Mouse (Mus musculus) forebrain, embryonic 13.5 days (tissue): ENCODE data around the gene Ppp1r12a. TPM values are rescaled to one million over a fixed set of nuclear protein-coding genes. Genes with fewer than 3 reads are reported as not detected.
"Not testable (repeated sequence)": the region's sequence is repeated elsewhere in the genome, so short reads cannot be mapped to it uniquely, and the experiment has no call there.

Experiments
- ATAC-seq: fragments of 200-750 bp; cut with Nextera tagmentation; 2 replicates; pipeline ENCODE4 v1.8.0; 2017
- H3K27ac ChIP-seq: fragments of 300-500 bp; sonication (generic); 2 replicates; pipeline ENCODE4 v1.5.1; 2015; ENCODE audit warnings: inconsistent platforms, mild to moderate bottlenecking, moderate library complexity
- H3K27me3 ChIP-seq: fragments of 300-500 bp; sonication (generic); 2 replicates; pipeline ENCODE4 v1.6.1; 2015; ENCODE audit warnings: mild to moderate bottlenecking, inconsistent platforms
- H3K36me3 ChIP-seq: fragments of 300-500 bp; sonication (generic); 2 replicates; pipeline ENCODE4 v1.6.1; 2015; ENCODE audit warnings: mild to moderate bottlenecking, inconsistent platforms; ENCODE audit not compliant: poor library complexity, severe bottlenecking
- H3K4me1 ChIP-seq: fragments of 300-500 bp; sonication (generic); 2 replicates; pipeline ENCODE4 v1.6.1; 2015; ENCODE audit warnings: inconsistent platforms
- H3K4me2 ChIP-seq: fragments of 300-500 bp; sonication (generic); 2 replicates; pipeline ENCODE4 v1.6.1; 2015; ENCODE audit warnings: inconsistent platforms, mild to moderate bottlenecking, moderate library complexity
- H3K4me3 ChIP-seq: fragments of 300-500 bp; sonication (generic); 2 replicates; pipeline ENCODE4 v1.5.1; 2015; ENCODE audit warnings: mild to moderate bottlenecking, inconsistent platforms
- H3K9ac ChIP-seq: fragments of 300-500 bp; sonication (generic); 2 replicates; pipeline ENCODE4 v1.6.1; 2015; ENCODE audit warnings: mild to moderate bottlenecking, inconsistent platforms
- H3K9me3 ChIP-seq: fragments of 300-500 bp; sonication (generic); replicated peaks from 2 replicates; pipeline ENCODE4 v1.6.1; 2016; ENCODE audit warnings: inconsistent platforms
- WGBS: fragments of 180-500 bp; shearing (Covaris S2); methylation state at CpG from one replicate; pipeline ENCODE4 v1.1.7; 2015; 5-methylcytosine and 5-hydroxymethylcytosine counted together
- polyA plus RNA-seq: library from polyadenylated mRNA; unstranded; fragments of >200 nt; fragmentation: Nextera tagmentation; extraction: Ambion mirVana; gene quantifications from 2 replicates; pipeline ENCODE4 v1.2.1, GENCODE M21; 2015

The Ppp1r12a gene
- polyA plus RNA-seq, 1 experiment from 2014 or later, result 75.8 TPM

DNA sequence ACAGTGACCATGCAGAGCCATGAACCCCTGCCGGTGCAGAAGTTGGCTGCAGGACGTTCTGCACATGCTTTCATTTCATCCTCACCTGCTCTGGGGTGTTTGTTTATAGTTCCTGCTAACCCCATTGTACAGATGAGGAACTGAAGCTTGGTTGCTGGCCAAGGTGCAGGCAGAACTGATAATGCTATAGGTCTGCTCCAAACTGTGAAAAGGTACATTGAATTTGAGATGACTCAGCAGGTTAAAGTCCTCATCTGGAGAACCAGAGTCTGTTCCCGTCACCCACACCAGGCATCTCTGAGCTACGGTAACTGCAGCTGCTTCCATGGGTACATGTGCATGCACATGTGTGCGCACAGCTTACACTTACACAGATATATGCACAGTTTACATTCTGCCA is 62.4 kb downstream of the Ppp1r12a start:
- Histone ChIP-seq H3K36me3 (peaks cover 15% of the 10 kb centered on the region; the same call in 1 of the 2 replicates), H3K9ac (no peak overlapping the region), H3K4me2 (no peak overlapping the region), H3K4me1 (no peaks in the 10 kb centered on the region), H3K9me3 (no peaks in the 10 kb centered on the region), H3K4me3 (no peak overlapping the region), H3K27ac (no peak overlapping the region), H3K27me3 (no peaks in the 10 kb centered on the region)
- WGBS, result 96% methylated on average over 5 of the region's 5 CpGs
- no peak for ATAC-seq

DNA sequence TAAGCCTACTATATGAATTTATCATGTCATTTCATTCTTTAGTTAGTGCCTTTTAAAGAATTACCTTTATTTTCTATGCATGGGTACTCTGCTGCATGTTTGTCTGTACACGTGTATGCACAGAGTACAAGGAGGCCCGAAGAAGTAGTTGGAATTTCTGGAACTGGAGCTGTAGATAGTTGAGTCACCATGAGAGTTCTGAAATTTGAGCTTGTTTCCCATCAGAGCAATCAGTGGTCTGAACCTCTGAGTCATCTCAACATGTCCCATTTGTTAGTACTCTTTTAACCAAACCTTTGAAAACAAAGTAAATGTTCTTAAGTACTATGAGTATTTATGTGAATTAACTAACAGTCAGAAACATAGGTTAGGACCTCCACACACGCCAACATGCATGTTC is 75.1 kb downstream of the Ppp1r12a start:
- ATAC-seq, result no peak
- Histone ChIP-seq H3K9me3 (no peaks in the 10 kb centered on the region), H3K9ac (no peak overlapping the region), H3K27ac (no peak overlapping the region), H3K36me3 (peaks cover 29% of the 10 kb centered on the region), H3K4me2 (no peak overlapping the region), H3K27me3 (no peaks in the 10 kb centered on the region), H3K4me3 (no peak overlapping the region), H3K4me1 (no peaks in the 10 kb centered on the region)
- 95% methylated on average over 3 of the region's 3 CpGs for WGBS

DNA sequence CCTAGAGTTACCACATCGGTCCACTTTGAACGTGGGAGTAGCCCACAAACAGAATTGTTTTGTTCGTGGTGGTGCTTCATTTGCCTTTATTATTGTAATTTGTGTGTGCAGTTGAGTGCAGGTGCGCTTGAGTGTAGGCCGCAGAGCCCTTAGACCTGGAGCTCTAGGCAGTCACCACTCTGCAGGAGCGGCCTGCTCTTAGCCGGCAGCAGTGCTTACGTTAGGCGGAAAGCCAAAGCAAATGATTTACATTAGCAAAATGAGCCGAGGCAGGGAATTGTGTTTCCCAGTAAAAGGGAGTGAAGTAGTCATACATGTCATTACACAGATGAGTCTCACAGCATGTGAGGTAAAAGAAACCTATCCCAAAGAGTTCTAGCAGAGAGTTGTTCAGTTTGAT is 77.1 kb downstream of the Ppp1r12a start:
- H3K4me3 ChIP-seq, result no peak overlapping the region
- H3K9me3 ChIP-seq, result no peaks in the 10 kb centered on the region
- H3K27me3 ChIP-seq, result no peaks in the 10 kb centered on the region
- no peak overlapping the region for H3K4me2 ChIP-seq
- WGBS, result 75% methylated on average over 10 of the region's 10 CpGs
- H3K36me3 ChIP-seq, result peaks cover 30% of the 10 kb centered on the region
- no peaks in the 10 kb centered on the region for H3K4me1 ChIP-seq
- no peak overlapping the region; the same call in 1 of the 2 replicates for H3K27ac ChIP-seq
- peak; percentile 62; the same call in 1 of the 2 replicates for ATAC-seq
- no peak overlapping the region for H3K9ac ChIP-seq

DNA sequence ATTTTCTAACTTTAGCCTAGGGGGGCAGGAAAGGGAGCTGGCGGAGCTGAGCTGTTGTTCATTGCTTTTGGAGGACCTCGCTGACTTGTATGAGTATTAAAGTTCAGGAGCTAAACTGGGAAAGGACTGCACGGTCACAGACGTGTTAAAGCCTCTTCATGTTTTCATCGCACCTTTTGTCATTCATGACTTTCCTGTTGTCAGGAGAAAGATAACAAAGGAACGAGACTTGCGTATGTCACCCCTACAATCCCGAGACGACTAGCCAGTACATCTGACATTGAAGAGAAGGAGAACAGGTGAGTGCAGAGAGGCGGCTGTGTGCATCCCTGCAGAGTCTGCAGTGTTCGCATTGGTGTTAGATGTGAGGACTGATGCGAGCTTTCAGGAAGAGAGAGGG is 88.7 kb downstream of the Ppp1r12a start:
- WGBS, result 84% methylated on average over 12 of the region's 12 CpGs
- no peak for ATAC-seq

DNA sequence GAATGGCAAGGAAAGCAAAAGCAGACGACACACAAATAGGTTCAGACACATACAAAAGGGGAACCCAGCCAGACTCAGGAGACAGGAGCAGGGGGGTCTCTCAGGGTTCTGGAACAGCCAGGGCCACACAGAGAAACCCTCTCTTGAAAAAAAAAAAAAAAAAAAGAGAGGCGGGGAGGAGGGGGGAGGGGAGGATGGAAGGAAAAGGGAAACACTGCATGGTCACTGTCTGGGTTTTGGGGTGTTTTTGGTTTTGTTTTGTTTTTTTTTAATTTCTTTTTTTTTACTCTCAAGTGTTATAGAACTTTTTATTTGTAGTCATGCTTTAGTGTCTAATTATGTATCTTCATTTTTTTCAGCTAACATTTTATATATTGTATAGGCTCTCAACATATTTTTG is 89.2 kb downstream of the Ppp1r12a start:
- WGBS, result 61% methylated on average over 1 of the region's 2 CpGs
- Histone ChIP-seq H3K27ac (no peak overlapping the region), H3K9ac (no peak overlapping the region), H3K4me1 (no peaks in the 10 kb centered on the region), H3K27me3 (no peaks in the 10 kb centered on the region), H3K9me3 (no peaks in the 10 kb centered on the region), H3K4me3 (no peak overlapping the region), H3K36me3 (peaks cover 41% of the 10 kb centered on the region), H3K4me2 (no peak overlapping the region)
- ATAC-seq, result no peak

More for the DNA sequence above, 88.7 kb downstream of the Ppp1r12a start:
- no peak overlapping the region for H3K9ac ChIP-seq
- H3K27ac ChIP-seq, result no peak overlapping the region
- H3K36me3 ChIP-seq, result peaks cover 36% of the 10 kb centered on the region
- no peak overlapping the region for H3K4me3 ChIP-seq
- no peaks in the 10 kb centered on the region for H3K9me3 ChIP-seq
- no peak overlapping the region for H3K4me2 ChIP-seq
- H3K27me3 ChIP-seq, result no peaks in the 10 kb centered on the region
- H3K4me1 ChIP-seq, result no peaks in the 10 kb centered on the region

DNA sequence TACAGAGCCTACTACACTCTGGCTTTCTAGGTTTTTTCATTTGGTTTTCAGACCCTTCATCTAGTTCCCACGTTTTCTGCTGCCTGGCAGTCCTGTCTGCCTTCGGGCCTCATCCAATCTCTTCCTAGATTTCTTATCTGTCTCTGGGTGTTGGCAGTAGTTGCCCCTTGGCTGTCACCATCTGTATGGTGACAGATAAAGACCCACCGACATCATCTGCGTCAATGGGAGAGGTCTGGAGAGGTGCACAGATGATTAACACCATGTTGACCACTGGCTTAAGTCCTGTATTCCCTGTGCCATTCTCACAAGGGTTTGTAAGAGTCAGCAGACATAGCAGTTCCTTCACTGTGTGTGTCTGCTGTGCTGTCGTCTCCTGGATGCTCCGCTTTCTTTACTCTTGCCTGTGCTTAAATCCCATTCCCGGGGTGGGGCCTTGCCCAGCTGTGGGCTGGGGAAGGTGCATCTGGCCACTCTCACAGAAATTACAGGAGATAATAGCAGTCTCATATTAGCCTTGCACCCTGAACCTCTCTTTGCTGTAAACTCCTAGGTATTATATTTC is 93.9 kb downstream of the Ppp1r12a start:
- Histone ChIP-seq H3K36me3 (peaks cover 39% of the 10 kb centered on the region), H3K27me3 (no peaks in the 10 kb centered on the region), H3K27ac (no peak overlapping the region), H3K9me3 (no peaks in the 10 kb centered on the region), H3K4me2 (no peak overlapping the region), H3K4me3 (no peak overlapping the region), H3K4me1 (0 out of 2 replicates have a peak, but pooled peaks cover 1% of the 10 kb centered on the region), H3K9ac (no peak overlapping the region)
- no peak for ATAC-seq
- 94% methylated on average over 7 of the region's 7 CpGs for WGBS

DNA sequence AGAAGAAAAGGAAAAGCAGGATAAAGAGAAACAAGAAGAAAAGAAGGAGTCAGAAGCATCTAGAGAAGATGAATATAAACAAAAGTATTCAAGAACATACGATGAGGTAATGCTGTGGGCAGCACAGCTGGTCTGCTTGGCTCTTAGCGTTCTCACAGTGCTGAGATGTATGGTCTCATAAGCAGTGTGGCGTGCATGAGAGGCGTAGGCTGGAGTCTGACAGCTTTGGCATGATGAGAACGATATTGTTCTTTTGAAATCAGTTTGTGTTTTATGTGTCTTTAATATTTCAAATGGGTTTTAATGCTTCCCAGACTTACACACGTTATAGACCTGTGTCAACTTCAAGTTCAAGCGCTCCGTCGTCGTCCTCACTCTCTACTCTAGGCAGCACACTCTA is 98.9 kb downstream of the Ppp1r12a start:
- ATAC-seq, result no peak
- 78% methylated on average over 10 of the region's 10 CpGs for WGBS
- H3K27ac ChIP-seq, result no peak overlapping the region
- no peaks in the 10 kb centered on the region for H3K9me3 ChIP-seq
- 0 out of 2 replicates have a peak, but pooled peaks cover 5% of the 10 kb centered on the region for H3K4me1 ChIP-seq
- H3K27me3 ChIP-seq, result no peaks in the 10 kb centered on the region
- H3K36me3 ChIP-seq, result peaks cover 47% of the 10 kb centered on the region
- H3K9ac ChIP-seq, result no peak overlapping the region
- H3K4me2 ChIP-seq, result no peak overlapping the region
- no peak overlapping the region for H3K4me3 ChIP-seq

DNA sequence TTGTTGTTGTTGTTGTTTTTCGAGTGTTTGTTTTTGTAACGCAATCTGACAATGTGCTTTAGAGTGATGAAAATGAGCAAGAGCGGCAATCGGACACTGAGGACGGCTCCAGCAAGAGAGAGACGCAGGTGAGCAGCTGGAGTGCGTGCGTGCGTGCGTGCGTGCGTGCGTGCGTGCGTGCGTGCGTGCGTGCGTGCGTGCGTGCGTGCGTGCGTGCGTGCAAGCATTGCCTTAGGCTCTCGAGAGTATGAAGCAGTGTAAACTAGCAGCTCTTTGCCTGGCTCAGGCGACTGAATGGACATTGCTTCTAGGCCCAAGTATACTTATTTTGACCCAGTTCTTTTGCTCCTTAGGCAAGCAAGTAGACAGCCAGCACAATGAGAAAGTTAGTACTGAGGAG is 102.6 kb downstream of the Ppp1r12a start:
- Histone ChIP-seq H3K27me3 (no peaks in the 10 kb centered on the region), H3K4me1 (0 out of 2 replicates have a peak, but pooled peaks cover 5% of the 10 kb centered on the region), H3K4me2 (no peak overlapping the region), H3K4me3 (no peak overlapping the region), H3K27ac (no peak overlapping the region), H3K36me3 (peaks cover 58% of the 10 kb centered on the region), H3K9me3 (no peaks in the 10 kb centered on the region), H3K9ac (no peak overlapping the region)
- no peak for ATAC-seq
- WGBS, result 95% methylated on average over 27 of the region's 27 CpGs

DNA sequence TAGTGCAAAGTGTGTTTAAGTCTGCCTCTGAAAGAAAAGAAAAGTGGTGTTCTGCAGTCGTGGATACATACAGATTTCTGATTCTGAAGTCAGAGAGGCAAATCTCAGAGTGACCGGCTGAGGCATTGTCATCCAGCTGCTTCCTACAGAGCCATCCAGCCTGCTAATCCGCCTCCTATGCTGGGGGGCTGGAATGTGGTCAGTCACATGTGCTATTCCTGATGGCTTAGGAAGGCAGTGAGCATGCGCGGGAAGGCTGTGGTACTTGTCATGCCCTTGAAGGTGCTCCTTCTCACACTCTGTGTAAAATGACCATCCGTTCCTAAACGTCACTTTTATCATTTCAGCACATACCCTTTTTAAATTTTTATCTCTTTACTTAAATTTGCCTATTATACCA is 109.2 kb downstream of the Ppp1r12a start:
- Histone ChIP-seq H3K9me3 (no peaks in the 10 kb centered on the region), H3K36me3 (peaks cover 56% of the 10 kb centered on the region), H3K9ac (no peak overlapping the region), H3K4me1 (no peaks in the 10 kb centered on the region), H3K27me3 (no peaks in the 10 kb centered on the region), H3K4me2 (no peak overlapping the region), H3K27ac (no peak overlapping the region), H3K4me3 (no peak overlapping the region)
- no peak for ATAC-seq
- WGBS, result 74% methylated on average over 7 of the region's 7 CpGs

DNA sequence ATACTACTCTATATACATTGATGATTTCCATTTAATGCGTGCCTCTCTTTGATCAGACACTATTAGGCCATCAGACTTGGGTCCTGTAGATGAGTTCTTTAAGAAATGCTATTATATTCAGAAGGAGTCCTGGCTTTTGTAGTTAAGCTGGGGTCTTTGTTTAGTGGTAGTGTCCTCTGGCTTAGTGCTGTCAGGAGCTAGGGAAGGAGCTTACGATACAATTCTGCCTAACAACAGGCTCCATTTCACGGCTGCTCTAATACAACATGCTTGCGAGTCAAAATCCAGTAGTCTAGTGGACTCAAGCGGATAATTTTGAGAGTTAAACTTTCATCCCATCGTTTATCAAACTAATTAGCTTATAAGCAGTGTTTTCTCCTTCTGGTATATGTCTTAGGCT is 114.7 kb downstream of the Ppp1r12a start:
- Histone ChIP-seq H3K9ac (no peak overlapping the region), H3K4me2 (no peak overlapping the region), H3K27ac (no peak overlapping the region), H3K9me3 (no peaks in the 10 kb centered on the region), H3K4me3 (no peak overlapping the region), H3K27me3 (no peaks in the 10 kb centered on the region), H3K36me3 (peaks cover 49% of the 10 kb centered on the region), H3K4me1 (no peaks in the 10 kb centered on the region)
- WGBS, result 67% methylated on average over 6 of the region's 6 CpGs
- no peak for ATAC-seq

DNA sequence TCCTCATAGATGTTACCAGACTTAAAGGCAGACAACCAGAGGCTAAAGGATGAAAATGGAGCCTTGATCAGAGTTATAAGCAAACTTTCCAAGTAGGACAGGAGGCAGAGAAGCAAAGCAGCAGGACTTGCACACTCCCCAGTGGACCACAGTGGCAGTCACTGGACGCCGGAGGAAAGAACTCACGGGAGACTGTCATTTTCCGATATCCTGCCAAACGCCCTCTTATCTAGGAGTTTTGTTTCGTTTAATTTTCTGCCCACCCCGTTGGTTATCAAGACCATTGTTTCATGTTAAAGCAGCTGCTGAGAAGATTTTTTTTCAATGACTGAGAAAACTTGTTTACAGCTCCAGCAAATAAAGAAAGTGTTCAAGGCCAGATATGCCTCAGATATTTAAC is 115.2 kb downstream of the Ppp1r12a start:
- Histone ChIP-seq H3K9ac (no peak overlapping the region), H3K9me3 (no peaks in the 10 kb centered on the region), H3K4me3 (no peak overlapping the region), H3K36me3 (peaks cover 50% of the 10 kb centered on the region), H3K27ac (no peak overlapping the region), H3K4me2 (no peak overlapping the region), H3K4me1 (no peaks in the 10 kb centered on the region), H3K27me3 (no peaks in the 10 kb centered on the region)
- 83% methylated on average over 7 of the region's 7 CpGs for WGBS
- no peak for ATAC-seq

DNA sequence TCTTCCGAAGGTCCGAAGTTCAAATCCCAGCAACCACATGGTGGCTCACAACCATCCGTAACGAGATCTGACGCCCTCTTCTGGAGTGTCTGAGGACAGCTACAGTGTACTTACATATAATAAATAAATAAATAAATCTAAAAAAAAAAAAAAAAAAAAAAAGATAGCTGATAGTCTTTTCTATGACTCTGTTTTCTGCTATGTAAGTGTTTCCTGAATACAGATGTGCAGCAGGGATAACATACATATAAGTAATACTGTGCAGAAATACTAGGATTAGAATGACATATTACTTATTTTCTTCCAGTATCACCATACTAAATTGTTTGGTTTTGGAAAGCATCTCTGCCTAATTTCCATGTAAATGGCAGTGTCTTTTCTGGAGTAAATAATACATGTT is 119.1 kb downstream of the Ppp1r12a start:
- not testable (repeated sequence) for H3K4me2 ChIP-seq, ATAC-seq, H3K27me3 ChIP-seq, H3K27ac ChIP-seq, H3K9me3 ChIP-seq, H3K4me3 ChIP-seq, H3K4me1 ChIP-seq, H3K9ac ChIP-seq
- WGBS, result 91% methylated on average over 4 of the region's 5 CpGs
- peaks cover 33% of the 10 kb centered on the region for H3K36me3 ChIP-seq

DNA sequence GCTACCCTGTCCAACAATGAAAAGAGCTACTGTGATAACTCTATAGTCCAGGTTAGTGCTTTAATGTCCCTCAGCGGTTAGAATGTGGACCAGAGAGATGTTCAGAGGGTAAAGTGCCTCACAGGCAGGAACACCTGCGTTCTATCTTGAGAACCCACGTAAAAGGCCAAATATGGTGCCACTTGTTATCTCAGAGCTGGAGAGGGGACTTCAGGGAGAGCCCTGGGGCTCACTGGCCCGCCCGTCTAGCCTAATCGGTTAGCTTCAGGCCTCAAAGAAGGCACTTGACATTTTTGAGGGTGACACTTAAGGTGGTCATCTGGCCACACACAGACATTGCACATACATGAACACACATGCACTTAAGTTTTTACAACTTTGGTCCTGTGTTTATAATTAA is 120.4 kb downstream of the Ppp1r12a start:
- Histone ChIP-seq H3K4me2 (no peak overlapping the region), H3K27ac (no peak overlapping the region), H3K9me3 (no peaks in the 10 kb centered on the region), H3K9ac (no peak overlapping the region), H3K4me1 (no peaks in the 10 kb centered on the region), H3K36me3 (peaks cover 28% of the 10 kb centered on the region), H3K4me3 (no peak overlapping the region), H3K27me3 (no peaks in the 10 kb centered on the region)
- no peak for ATAC-seq
- WGBS, result 94% methylated on average over 6 of the region's 6 CpGs
